Mouse (Mus musculus) hindbrain, embryonic 15.5 days (tissue): ENCODE results near the gene Pim1. TPM values are rescaled to one million over a fixed set of nuclear protein-coding genes. Genes with fewer than 3 reads are reported as not detected.
"Not testable (repeated sequence)": the region's sequence is repeated elsewhere in the genome, so short reads cannot be mapped to it uniquely, and the experiment has no call there.

Source experiments
- ATAC-seq: fragments of 200-750 bp; cut with Nextera tagmentation; 2 replicates; pipeline ENCODE4 v1.8.0; 2017; ENCODE audit warnings: low read depth, moderate number of reproducible peaks, moderate TSS enrichment; ENCODE audit not compliant: low FRiP score
- H3K27ac ChIP-seq: fragments of 300-500 bp; sonication (generic); replicated peaks from 2 replicates; pipeline ENCODE4 v1.5.1; 2015; ENCODE audit warnings: mild to moderate bottlenecking, inconsistent platforms
- H3K27me3 ChIP-seq: fragments of 300-500 bp; sonication (generic); 2 replicates; pipeline ENCODE4 v1.6.1; 2015; ENCODE audit warnings: control low read depth, inconsistent platforms
- H3K36me3 ChIP-seq: fragments of 300-500 bp; sonication (generic); 2 replicates; pipeline ENCODE4 v1.6.1; 2015; ENCODE audit warnings: control low read depth, inconsistent platforms
- H3K4me1 ChIP-seq: fragments of 300-500 bp; sonication (generic); replicated peaks from 2 replicates; pipeline ENCODE4 v1.6.1; 2015; ENCODE audit warnings: control low read depth, inconsistent platforms
- H3K4me2 ChIP-seq: fragments of 300-500 bp; sonication (generic); 2 replicates; pipeline ENCODE4 v1.6.1; 2015; ENCODE audit warnings: moderate library complexity, mild to moderate bottlenecking, inconsistent platforms
- H3K4me3 ChIP-seq: fragments of 300-500 bp; sonication (generic); 2 replicates; pipeline ENCODE4 v1.5.1; 2015; ENCODE audit warnings: mild to moderate bottlenecking, inconsistent platforms
- H3K9ac ChIP-seq: fragments of 300-500 bp; sonication (generic); 2 replicates; pipeline ENCODE4 v1.6.1; 2015; ENCODE audit warnings: inconsistent platforms
- H3K9me3 ChIP-seq: fragments of 300-500 bp; sonication (generic); 2 replicates; pipeline ENCODE4 v1.6.1; 2016; ENCODE audit warnings: control low read depth, inconsistent platforms
- WGBS: fragments of 180-500 bp; shearing (Covaris S2); methylation state at CpG from one replicate; pipeline ENCODE4 v1.1.7; 2015; 5-methylcytosine and 5-hydroxymethylcytosine counted together
- polyA plus RNA-seq: library from polyadenylated mRNA; unstranded; fragments of >200 nt; fragmentation: Nextera tagmentation; extraction: Ambion mirVana; gene quantifications from 2 replicates; pipeline ENCODE4 v1.2.1, GENCODE M21; 2015

Pim1 gene
- polyA plus RNA-seq, 1 experiment from 2014 or later = 8.4 TPM

- Histone ChIP-seq H3K27me3 (no peaks in the 10 kb centered on the region), H3K4me2 (no peak overlapping the region), H3K36me3 (peaks cover 4% of the 10 kb centered on the region; the same call in 1 of the 2 replicates), H3K4me1 (peaks cover 11% of the 10 kb centered on the region), H3K27ac (no peak overlapping the region), H3K9me3 (no peaks in the 10 kb centered on the region), H3K4me3 (no peak overlapping the region), H3K9ac (no peak overlapping the region)
- WGBS = 59% methylated on average over 4 of the region's 4 CpGs
- ATAC-seq = no peak
Observed at GRCm38 (mm10) chr17:29498028-29498427, 7.5 kb downstream of the Pim1 start.

GRCm38 (mm10) chr17:29498952-29499351 lies 8.4 kb downstream of the Pim1 start:
- 92% methylated on average over 2 of the region's 2 CpGs for whole genome bisulfite sequencing
- H3K27me3 ChIP-seq, H3K4me2 ChIP-seq, H3K4me1 ChIP-seq, H3K4me3 ChIP-seq, H3K9ac ChIP-seq, H3K9me3 ChIP-seq, ATAC-seq, H3K36me3 ChIP-seq, H3K27ac ChIP-seq: not testable (repeated sequence)

GRCm38 (mm10) chr17:29499511-29499910 lies 9.0 kb downstream of the Pim1 start:
- ATAC-seq = no peak
- Histone ChIP-seq H3K4me2 (no peak overlapping the region), H3K9me3 (no peaks in the 10 kb centered on the region), H3K27ac (no peak overlapping the region), H3K9ac (no peak overlapping the region), H3K4me1 (peaks cover 7% of the 10 kb centered on the region), H3K36me3 (peaks cover 3% of the 10 kb centered on the region; the same call in 1 of the 2 replicates), H3K27me3 (no peaks in the 10 kb centered on the region), H3K4me3 (no peak overlapping the region)
- 77% methylated on average over 6 of the region's 6 CpGs for WGBS

- Histone ChIP-seq H3K36me3 (no peaks in the 10 kb centered on the region), H3K4me1 (peaks cover 5% of the 10 kb centered on the region), H3K4me3 (no peak overlapping the region), H3K9ac (no peak overlapping the region), H3K27ac (no peak overlapping the region), H3K9me3 (no peaks in the 10 kb centered on the region), H3K4me2 (no peak overlapping the region), H3K27me3 (no peaks in the 10 kb centered on the region)
- 85% methylated on average over 7 of the region's 7 CpGs for WGBS
- ATAC-seq = no peak
Observed at GRCm38 (mm10) chr17:29500243-29500740, 9.7 kb downstream of the Pim1 start.

GRCm38 (mm10) chr17:29500802-29501469 lies 10.4 kb downstream of the Pim1 start:
- no peaks in the 10 kb centered on the region for H3K36me3 ChIP-seq

GRCm38 (mm10) chr17:29502005-29502668 lies 11.6 kb downstream of the Pim1 start:
- Histone ChIP-seq H3K9ac (no peak overlapping the region), H3K36me3 (no peaks in the 10 kb centered on the region), H3K9me3 (no peaks in the 10 kb centered on the region), H3K4me1 (peaks cover 5% of the 10 kb centered on the region), H3K4me2 (no peak overlapping the region), H3K27ac (no peak overlapping the region), H3K27me3 (no peaks in the 10 kb centered on the region), H3K4me3 (no peak overlapping the region)
- 80% methylated on average over 7 of the region's 7 CpGs for WGBS
- ATAC-seq = no peak

More at GRCm38 (mm10) chr17:29500802-29501469, 10.4 kb downstream of the Pim1 start:
- ATAC-seq = peak; percentile 19; the same call in 1 of the 2 replicates
- Histone ChIP-seq H3K4me1 (peaks cover 5% of the 10 kb centered on the region), H3K27ac (no peak overlapping the region), H3K4me2 (no peak overlapping the region), H3K4me3 (no peak overlapping the region), H3K9me3 (no peaks in the 10 kb centered on the region), H3K9ac (no peak overlapping the region), H3K27me3 (no peaks in the 10 kb centered on the region)
- 84% methylated on average over 17 of the region's 17 CpGs for WGBS

- Histone ChIP-seq H3K4me2 (peak overlapping the region; percentile 35), H3K4me1 (peaks cover 5% of the 10 kb centered on the region), H3K9me3 (no peaks in the 10 kb centered on the region), H3K4me3 (no peak overlapping the region), H3K27ac (no peak overlapping the region), H3K9ac (no peak overlapping the region), H3K27me3 (no peaks in the 10 kb centered on the region), H3K36me3 (no peaks in the 10 kb centered on the region)
- no peak for ATAC-seq
- 17% methylated on average over 32 of the region's 32 CpGs for WGBS
Observed at GRCm38 (mm10) chr17:29502669-29503665, 12.4 kb downstream of the Pim1 start.

GRCm38 (mm10) chr17:29503700-29504099 lies 13.1 kb downstream of the Pim1 start:
- H3K36me3 ChIP-seq = no peaks in the 10 kb centered on the region
- H3K27me3 ChIP-seq = no peaks in the 10 kb centered on the region
- H3K27ac ChIP-seq = no peak overlapping the region
- H3K9ac ChIP-seq = no peak overlapping the region
- no peak overlapping the region for H3K4me3 ChIP-seq
- WGBS = 83% methylated on average over 5 of the region's 5 CpGs
- ATAC-seq = no peak
- H3K9me3 ChIP-seq = no peaks in the 10 kb centered on the region
- H3K4me2 ChIP-seq = no peak overlapping the region
- H3K4me1 ChIP-seq = peaks cover 5% of the 10 kb centered on the region

GRCm38 (mm10) chr17:29508927-29509608 lies 18.5 kb downstream of the Pim1 start:
- Histone ChIP-seq H3K4me1 (no peaks in the 10 kb centered on the region), H3K9ac (no peak overlapping the region), H3K4me2 (no peak overlapping the region), H3K27ac (no peak overlapping the region), H3K4me3 (no peak overlapping the region), H3K27me3 (no peaks in the 10 kb centered on the region), H3K9me3 (no peaks in the 10 kb centered on the region), H3K36me3 (no peaks in the 10 kb centered on the region)
- ATAC-seq = no peak
- 74% methylated on average over 12 of the region's 12 CpGs for WGBS

- H3K4me3 ChIP-seq = no peak overlapping the region
- no peaks in the 10 kb centered on the region for H3K36me3 ChIP-seq
- H3K27me3 ChIP-seq = no peaks in the 10 kb centered on the region
- no peak for ATAC-seq
- H3K9me3 ChIP-seq = no peaks in the 10 kb centered on the region
- H3K9ac ChIP-seq = no peak overlapping the region
- H3K4me2 ChIP-seq = no peak overlapping the region
- no peak overlapping the region for H3K27ac ChIP-seq
- H3K4me1 ChIP-seq = no peaks in the 10 kb centered on the region
- WGBS = 66% methylated on average over 8 of the region's 8 CpGs
Observed at GRCm38 (mm10) chr17:29510691-29511090, 20.1 kb downstream of the Pim1 start.

GRCm38 (mm10) chr17:29513044-29513730 lies 22.6 kb downstream of the Pim1 start:
- Histone ChIP-seq H3K9me3 (no peaks in the 10 kb centered on the region), H3K4me3 (no peak overlapping the region), H3K4me1 (no peaks in the 10 kb centered on the region), H3K27me3 (no peaks in the 10 kb centered on the region), H3K27ac (no peak overlapping the region), H3K4me2 (no peak overlapping the region), H3K9ac (no peak overlapping the region), H3K36me3 (no peaks in the 10 kb centered on the region)
- peak; percentile 38; the same call in 1 of the 2 replicates for ATAC-seq
- WGBS = 44% methylated on average over 13 of the region's 13 CpGs
